Mouse (Mus musculus): ENCODE measurements around the gene Il1rn.

GRCm38 (mm10) chr2:24393251-24393650 is 56.6 kb downstream of the Il1rn start:
- no peak for TF ChIP-seq POLR2A (IDR thresholded peaks at IDR 0.05; ENCODE audit: low read depth, low read length)
- no peak for TF ChIP-seq CTCF (IDR thresholded peaks at IDR 0.05; ENCODE audit: borderline replicate concordance, insufficient read depth, low read length)
